Mouse (Mus musculus) lung, postnatal 0 days (tissue): ENCODE results near the gene Mcat. TPM values are rescaled to one million over a fixed set of nuclear protein-coding genes. Genes with fewer than 3 reads are reported as not detected.
A peak's percentile ranks its signal among the peaks of the same experiment; 100 is the strongest.

Experiments
- ATAC-seq: fragments of 200-750 bp; cut with Nextera tagmentation; 2 replicates; pipeline ENCODE4 v1.8.0; 2017; ENCODE audit warnings: moderate library complexity
- DNase-seq: peaks from one replicate; pipeline ENCODE4 v3.0.0-alpha.2; 2016; ENCODE audit warnings: low spot score
- H3K27ac ChIP-seq: fragments of 300-500 bp; sonication (generic); 2 replicates; pipeline ENCODE4 v1.5.1; 2014; ENCODE audit warnings: antibody characterized with exemption, mild to moderate bottlenecking, low read length, mixed read lengths
- H3K27me3 ChIP-seq: fragments of 300-500 bp; sonication (generic); replicated peaks from 2 replicates; pipeline ENCODE4 v1.6.1; 2014; ENCODE audit warnings: low read length, mixed read lengths; ENCODE audit not compliant: insufficient read depth
- H3K36me3 ChIP-seq: fragments of 300-500 bp; sonication (generic); 2 replicates; pipeline ENCODE4 v1.6.1; 2014; ENCODE audit warnings: low read length, mixed read lengths; ENCODE audit not compliant: insufficient read depth
- H3K4me1 ChIP-seq: fragments of 300-500 bp; sonication (generic); 2 replicates; pipeline ENCODE4 v1.6.1; 2014; ENCODE audit warnings: antibody characterized with exemption, low read depth, low read length, mixed read lengths; ENCODE audit not compliant: insufficient read depth
- H3K4me2 ChIP-seq: fragments of 300-500 bp; sonication (generic); replicated peaks from 2 replicates; pipeline ENCODE4 v1.6.1; 2014; ENCODE audit warnings: low read depth, mild to moderate bottlenecking, low read length, moderate library complexity, mixed read lengths
- H3K4me3 ChIP-seq: fragments of 300-500 bp; sonication (generic); 2 replicates; pipeline ENCODE4 v1.5.1; 2014; ENCODE audit warnings: low read depth, low read length
- H3K9ac ChIP-seq: fragments of 300-500 bp; sonication (generic); replicated peaks from 2 replicates; pipeline ENCODE4 v1.6.1; 2014; ENCODE audit warnings: low read depth, mild to moderate bottlenecking
- H3K9me3 ChIP-seq: fragments of 300-500 bp; sonication (generic); 2 replicates; pipeline ENCODE4 v1.6.1; 2016; ENCODE audit warnings: low read length, mixed read lengths
- CTCF ChIP-seq: IDR thresholded peaks from 2 replicates; pipeline ENCODE4 v1.5.1; 2016; ENCODE audit warnings: antibody characterized with exemption, mild to moderate bottlenecking
- EP300 ChIP-seq: IDR thresholded peaks from 2 replicates; pipeline ENCODE4 v1.6.1; 2016; ENCODE audit warnings: antibody characterized with exemption, mild to moderate bottlenecking, control low read depth
- WGBS: fragments of 180-500 bp; shearing (Covaris S2); extraction: QIAGEN DNeasy Blood & Tissue Kit; methylation state at CpG from one replicate; pipeline ENCODE4 v1.1.7; 2014; 5-methylcytosine and 5-hydroxymethylcytosine counted together
- polyA plus RNA-seq: library from polyadenylated mRNA; unstranded; fragments of >200 nt; fragmentation: Nextera tagmentation; extraction: Ambion mirVana; gene quantifications from 2 replicates; pipeline ENCODE4 v1.2.1, GENCODE M21; 2015

The Mcat gene
- polyA plus RNA-seq, 1 experiment from 2014 or later: 24.7 TPM

- WGBS: 81% methylated on average over 4 of the region's 4 CpGs
- Histone ChIP-seq H3K27ac (no peak overlapping the region), H3K4me1 (no peaks in the 10 kb centered on the region), H3K9ac (no peak overlapping the region), H3K4me2 (no peak overlapping the region), H3K9me3 (no peaks in the 10 kb centered on the region), H3K27me3 (no peaks in the 10 kb centered on the region), H3K4me3 (no peak overlapping the region), H3K36me3 (peaks cover 16% of the 10 kb centered on the region; the same call in 1 of the 2 replicates)
- DNase-seq (no peak), ATAC-seq (no peak)
- TF ChIP-seq CTCF (no peak), EP300 (no peak)
These were observed 8.5 kb upstream of the Mcat start for GRCm38 (mm10) chr15:83572132-83572531.

- peaks cover 16% of the 10 kb centered on the region; the same call in 1 of the 2 replicates for H3K36me3 ChIP-seq
- TF ChIP-seq CTCF (no peak), EP300 (no peak)
- H3K27me3 ChIP-seq: no peaks in the 10 kb centered on the region
- no peak overlapping the region for H3K4me3 ChIP-seq
- no peak overlapping the region for H3K9ac ChIP-seq
- no peak overlapping the region for H3K27ac ChIP-seq
- ATAC-seq (no peak), DNase-seq (no peak)
- H3K9me3 ChIP-seq: no peaks in the 10 kb centered on the region
- 78% methylated on average over 5 of the region's 5 CpGs for WGBS
- H3K4me1 ChIP-seq: no peaks in the 10 kb centered on the region
- H3K4me2 ChIP-seq: no peak overlapping the region
These were observed 8.0 kb upstream of the Mcat start for GRCm38 (mm10) chr15:83571636-83572035.

- Histone ChIP-seq H3K4me2 (no peak overlapping the region), H3K27me3 (no peaks in the 10 kb centered on the region), H3K4me1 (no peaks in the 10 kb centered on the region; the same call in 1 of the 2 replicates), H3K9me3 (no peaks in the 10 kb centered on the region), H3K9ac (no peak overlapping the region), H3K27ac (no peak overlapping the region), H3K36me3 (peaks cover 10% of the 10 kb centered on the region; the same call in 1 of the 2 replicates), H3K4me3 (no peak overlapping the region)
- WGBS: 53% methylated on average over 2 of the region's 2 CpGs
- TF ChIP-seq CTCF (peak; percentile 58), EP300 (no peak)
- DNase-seq: no peak
- ATAC-seq: no peak
These were observed 7.1 kb upstream of the Mcat start for GRCm38 (mm10) chr15:83570641-83571040.

DNA sequence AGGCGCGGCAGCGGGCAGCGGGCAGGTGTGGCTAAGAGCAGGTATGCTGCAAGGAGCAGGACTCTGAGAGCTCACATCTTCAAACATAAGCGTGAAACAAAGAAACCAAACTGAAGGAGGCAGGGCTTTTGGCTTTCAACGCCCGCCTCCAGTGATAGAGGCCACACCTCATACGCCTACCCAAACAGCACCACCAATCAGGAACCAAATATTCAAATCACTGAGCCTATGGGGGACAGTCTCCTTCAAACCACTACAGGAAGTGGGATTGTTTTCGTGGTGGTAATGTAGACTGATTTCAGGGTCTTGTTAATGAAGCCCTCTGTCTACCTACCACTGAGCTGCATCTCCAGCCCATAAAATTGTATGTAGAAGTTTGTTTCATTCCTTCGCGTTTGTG, 6.1 kb upstream of the Mcat start:
- H3K4me3 ChIP-seq: no peak overlapping the region
- H3K4me2 ChIP-seq: no peak overlapping the region
- no peak overlapping the region for H3K9ac ChIP-seq
- no peaks in the 10 kb centered on the region for H3K27me3 ChIP-seq
- ATAC-seq: peak; percentile 33
- peak; percentile 34 for DNase-seq
- WGBS: 57% methylated on average over 11 of the region's 11 CpGs
- H3K36me3 ChIP-seq: peaks cover 10% of the 10 kb centered on the region; the same call in 1 of the 2 replicates
- TF ChIP-seq CTCF: no peak
- no peak for TF ChIP-seq EP300
- H3K4me1 ChIP-seq: no peaks in the 10 kb centered on the region; the same call in 1 of the 2 replicates
- no peaks in the 10 kb centered on the region for H3K9me3 ChIP-seq
- H3K27ac ChIP-seq: no peak overlapping the region

DNA sequence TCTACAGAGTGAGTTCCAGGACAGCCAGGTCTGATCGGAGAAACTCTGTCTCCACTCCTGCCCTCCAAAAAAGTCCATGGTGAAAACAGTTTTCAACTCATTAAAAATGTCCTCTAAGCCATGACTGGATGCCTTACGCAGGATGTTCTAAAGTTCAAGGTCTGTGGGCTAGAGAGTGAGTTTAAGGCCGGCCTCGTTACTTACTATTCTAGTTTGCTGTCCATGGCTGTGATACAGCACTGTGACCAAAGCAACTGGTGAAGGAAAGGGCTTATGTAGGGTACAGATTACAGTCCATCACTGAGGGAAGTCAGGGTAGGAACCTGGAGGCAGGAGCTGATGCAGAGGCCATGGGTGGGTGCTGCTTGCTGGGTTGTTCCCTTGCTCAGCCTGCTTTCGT, 5.0 kb upstream of the Mcat start:
- no peak overlapping the region for H3K9ac ChIP-seq
- 95% methylated on average over 5 of the region's 5 CpGs for WGBS
- H3K36me3 ChIP-seq: peaks cover 4% of the 10 kb centered on the region; the same call in 1 of the 2 replicates
- no peaks in the 10 kb centered on the region; the same call in 1 of the 2 replicates for H3K4me1 ChIP-seq
- ATAC-seq (no peak), DNase-seq (no peak)
- no peak overlapping the region for H3K4me3 ChIP-seq
- no peak for TF ChIP-seq EP300
- no peak for TF ChIP-seq CTCF
- no peaks in the 10 kb centered on the region for H3K9me3 ChIP-seq
- H3K4me2 ChIP-seq: no peak overlapping the region
- no peak overlapping the region for H3K27ac ChIP-seq
- H3K27me3 ChIP-seq: no peaks in the 10 kb centered on the region

- no peak for TF ChIP-seq CTCF
- TF ChIP-seq EP300: no peak
- WGBS: 81% methylated on average over 3 of the region's 3 CpGs
These were observed 4.1 kb upstream of the Mcat start for GRCm38 (mm10) chr15:83567728-83568127.

DNA sequence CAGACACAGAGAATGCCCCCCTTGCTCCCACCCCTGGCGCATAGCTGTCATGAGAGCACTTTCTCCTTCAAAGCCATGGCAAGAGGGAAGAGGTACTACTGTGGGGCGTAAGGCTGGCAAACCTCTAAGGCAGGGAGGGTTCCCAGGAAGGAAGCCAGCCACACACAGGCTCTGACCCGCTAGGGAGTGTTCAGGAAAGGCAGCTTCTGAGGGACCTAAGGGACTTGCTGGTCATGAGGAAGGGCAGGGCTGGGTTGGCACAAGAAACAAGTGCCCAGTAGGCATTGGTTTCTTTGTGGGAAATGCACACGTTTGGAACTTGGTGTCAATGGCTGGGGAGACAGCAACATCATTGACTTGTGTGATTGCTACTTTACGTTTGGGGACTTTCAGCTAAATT, 2.4 kb upstream of the Mcat start:
- H3K9me3 ChIP-seq: no peaks in the 10 kb centered on the region
- peak; percentile 34 for DNase-seq
- H3K4me3 ChIP-seq: no peak overlapping the region
- H3K27me3 ChIP-seq: no peaks in the 10 kb centered on the region
- H3K9ac ChIP-seq: no peak overlapping the region
- H3K4me2 ChIP-seq: 0 out of 2 replicates have a peak overlapping the region, but pooled peaks have one; percentile 3
- peak; percentile 14; the same call in 1 of the 2 replicates for ATAC-seq
- peak; percentile 24; the same call in 1 of the 2 replicates for TF ChIP-seq EP300
- no peak for TF ChIP-seq CTCF
- peak overlapping the region; percentile 57 for H3K27ac ChIP-seq
- H3K4me1 ChIP-seq: no peaks in the 10 kb centered on the region; the same call in 1 of the 2 replicates
- H3K36me3 ChIP-seq: no peaks in the 10 kb centered on the region
- WGBS: 64% methylated on average over 5 of the region's 5 CpGs

More at GRCm38 (mm10) chr15:83567728-83568127, 4.1 kb upstream of the Mcat start:
- Histone ChIP-seq H3K36me3 (peaks cover 4% of the 10 kb centered on the region; the same call in 1 of the 2 replicates), H3K27me3 (no peaks in the 10 kb centered on the region), H3K9me3 (no peaks in the 10 kb centered on the region), H3K9ac (no peak overlapping the region), H3K4me1 (no peaks in the 10 kb centered on the region; the same call in 1 of the 2 replicates), H3K4me3 (no peak overlapping the region), H3K27ac (no peak overlapping the region), H3K4me2 (no peak overlapping the region)
- DNase-seq (no peak), ATAC-seq (no peak)
